Mouse (Mus musculus): ENCODE measurements around the gene Chst13.

Gene Chst13

DNA sequence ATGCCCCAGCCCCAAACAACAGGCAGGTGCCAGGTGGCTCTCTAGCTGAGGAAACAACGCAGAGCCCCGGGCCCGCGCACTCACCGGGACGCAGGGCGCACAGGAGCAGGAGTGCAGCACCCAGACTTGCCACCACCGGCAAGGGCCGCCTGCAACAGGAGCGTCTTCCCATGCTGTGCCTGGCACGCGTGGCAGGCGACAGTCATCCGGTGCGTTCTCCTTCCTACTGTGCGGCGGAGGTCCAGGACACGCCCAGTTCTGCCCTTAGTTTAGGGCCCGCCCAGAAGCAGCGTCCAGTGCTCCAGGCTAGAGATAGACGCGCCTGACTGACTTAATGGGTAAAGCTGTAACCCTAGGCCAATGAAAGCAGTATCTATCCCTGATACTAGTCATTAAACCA lies at the start of gene Chst13:
TSS of gene Chst13 (minus strand) at position 195 of the 400 bp plus-strand sequence.
- DNase-seq, result no peak

- no peak for DNase-seq
These were observed 49.7 kb upstream of the Chst13 start for GRCm38 (mm10) chr6:90374647-90375046.

GRCm38 (mm10) chr6:90369725-90370553 lies 45.0 kb upstream of the Chst13 start:
- peak; percentile 56 for DNase-seq

DNA sequence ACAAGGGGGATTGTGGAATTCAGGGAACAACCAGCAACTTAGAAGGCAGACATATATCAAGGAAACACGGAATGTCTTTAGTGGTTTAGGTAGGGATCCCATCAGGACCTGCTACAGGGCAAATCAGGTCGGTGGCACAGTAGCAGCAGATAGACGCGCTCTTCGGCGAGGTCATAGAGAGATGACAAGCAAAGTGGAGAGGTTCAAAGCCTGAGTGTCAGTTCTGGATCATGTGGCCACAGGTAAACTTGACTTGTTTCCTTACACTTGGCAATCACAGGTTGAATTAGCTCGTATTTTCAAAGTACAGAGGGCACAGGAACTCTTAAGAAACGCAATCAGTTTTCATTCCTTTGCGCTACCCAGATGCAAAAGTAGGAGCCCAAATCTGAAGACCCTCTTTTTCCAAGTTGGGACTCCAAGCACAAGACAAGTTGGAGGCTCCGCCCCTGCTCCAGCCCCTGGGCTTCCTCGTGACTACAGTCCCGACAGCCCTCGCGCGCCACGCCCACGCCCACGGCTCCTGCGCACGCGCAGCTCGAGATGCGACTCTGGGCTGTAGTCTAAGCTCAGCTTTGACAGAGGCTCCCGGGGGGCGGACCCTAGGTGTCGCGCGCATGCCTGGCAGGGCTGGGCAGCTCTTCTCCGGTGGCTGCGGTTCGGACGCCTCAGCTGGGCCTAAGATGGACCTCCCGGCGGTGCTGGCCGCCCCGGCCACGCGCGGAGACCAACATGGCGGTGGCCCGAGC lies 44.2 kb upstream of the Chst13 start, which contains the start of gene Zxdc:
TSS of gene Zxdc (plus strand) at position 517 of the 749 bp plus-strand sequence.
- peak; percentile 99 for DNase-seq

- no peak for DNase-seq
These were observed 38.3 kb upstream of the Chst13 start for GRCm38 (mm10) chr6:90363301-90363700.

DNA sequence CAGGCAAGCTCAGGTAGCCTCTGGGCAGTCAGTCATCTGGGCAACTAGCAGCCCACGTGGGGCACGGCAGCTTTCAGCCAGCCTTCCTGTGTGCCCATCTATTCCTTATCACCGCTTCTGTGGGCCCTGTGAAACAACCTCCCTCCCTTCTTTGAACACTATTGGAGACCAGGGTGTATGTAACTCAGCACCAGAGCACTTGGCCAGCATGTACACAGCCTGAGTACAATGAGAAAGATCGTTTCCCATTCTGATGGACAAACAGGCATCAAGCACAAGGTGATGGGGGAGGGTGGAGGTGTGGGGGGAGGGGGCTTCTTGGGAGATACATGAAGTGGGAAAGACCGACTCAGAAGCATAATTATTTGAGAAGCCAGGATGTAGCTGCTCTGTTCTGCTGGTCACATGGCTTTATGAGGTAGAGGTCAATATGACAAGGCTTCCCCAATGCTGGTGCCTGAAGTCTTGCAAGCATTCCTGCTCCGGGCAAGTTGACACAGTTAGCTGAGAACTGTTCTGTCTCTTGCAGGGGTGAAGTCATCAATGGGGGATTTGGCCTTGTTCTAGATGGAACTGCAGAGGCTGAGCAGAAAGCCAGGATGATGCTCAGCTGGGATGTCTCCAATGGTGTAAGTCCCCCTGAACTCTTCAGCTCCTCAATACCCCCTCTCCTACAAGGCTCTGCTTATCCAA lies 36.1 kb upstream of the Chst13 start:
- DNase-seq, result no peak

DNA sequence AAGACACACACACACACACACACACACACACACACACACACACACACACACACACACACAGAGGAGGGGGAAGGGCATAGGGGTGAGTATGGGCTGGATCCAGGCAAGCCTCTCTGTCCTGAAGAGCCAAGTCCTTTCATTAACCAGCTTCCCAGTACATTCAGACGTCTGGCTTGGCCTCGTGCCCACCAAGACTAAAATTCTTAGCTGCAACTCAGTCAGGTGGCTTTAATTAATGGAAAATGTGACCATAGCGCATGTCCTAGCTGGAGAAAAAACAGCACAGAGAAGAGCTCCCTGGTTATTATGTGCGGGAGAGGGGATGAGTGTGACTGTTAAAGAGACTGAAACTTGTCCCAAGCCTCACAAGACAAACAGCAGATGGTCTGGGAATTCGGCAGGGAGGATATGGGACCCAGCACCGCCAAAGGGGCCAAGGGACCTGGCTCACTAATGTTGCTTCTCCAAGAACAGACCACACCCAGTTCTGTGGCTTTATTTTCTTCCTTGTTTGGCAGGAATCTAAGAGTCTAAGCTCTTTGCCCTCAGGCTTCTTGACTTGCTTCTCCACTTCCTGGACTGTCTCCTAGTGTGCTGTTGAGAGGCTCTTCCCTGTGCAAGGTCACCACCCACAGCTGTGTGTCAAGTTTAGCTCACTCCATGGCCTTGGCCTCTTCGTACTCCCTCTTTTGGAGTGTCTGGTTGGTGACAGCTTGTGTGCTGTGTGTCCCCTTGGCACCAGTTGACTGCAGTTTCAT lies 35.2 kb upstream of the Chst13 start:
- DNase-seq, result no peak

DNA sequence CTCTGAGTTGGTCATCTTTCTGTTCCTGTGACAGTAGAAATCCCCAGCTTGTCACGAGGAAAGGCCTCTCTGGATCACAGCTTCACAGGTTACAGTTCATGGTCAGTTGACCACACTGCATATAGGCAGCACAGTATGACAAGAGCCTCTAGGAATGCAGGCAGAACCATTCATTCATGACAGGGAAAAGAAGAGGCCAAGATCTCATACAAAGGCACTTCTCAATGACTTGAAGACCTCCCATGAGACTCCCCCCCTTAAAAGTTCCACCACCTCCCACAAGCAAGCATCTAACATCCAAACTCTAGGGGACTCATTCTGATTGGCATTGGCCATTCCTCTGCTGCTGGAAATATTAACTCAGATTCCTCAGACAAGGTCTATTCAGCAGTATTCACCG lies 34.5 kb upstream of the Chst13 start:
- no peak for DNase-seq

GRCm38 (mm10) chr6:90358142-90358541 lies 33.2 kb upstream of the Chst13 start:
- no peak for DNase-seq

- no peak for DNase-seq
These were observed 25.0 kb upstream of the Chst13 start for GRCm38 (mm10) chr6:90350011-90350410.

DNA sequence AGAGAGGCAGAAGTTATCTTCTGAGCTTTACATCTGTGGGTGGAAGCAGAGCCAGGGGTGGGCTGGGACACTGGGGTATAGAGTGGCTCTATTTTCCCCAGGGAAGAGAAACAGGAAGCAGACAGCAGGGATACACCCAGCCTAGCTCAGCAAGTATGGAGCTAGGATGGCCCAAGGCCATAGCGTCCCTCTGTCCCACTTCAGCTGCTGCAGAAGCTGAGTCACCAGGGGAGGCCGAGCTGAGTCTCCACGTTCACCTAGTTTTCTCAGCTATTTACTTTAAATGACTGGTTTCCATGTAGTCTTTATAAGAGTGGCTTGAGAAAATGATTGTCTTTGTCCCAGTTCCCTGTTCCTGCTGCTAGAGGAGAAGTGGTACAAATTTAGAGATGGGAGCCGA lies 23.5 kb upstream of the Chst13 start:
- no peak for DNase-seq

- no peak for DNase-seq
These were observed 22.2 kb upstream of the Chst13 start for GRCm38 (mm10) chr6:90347183-90347582.

DNA sequence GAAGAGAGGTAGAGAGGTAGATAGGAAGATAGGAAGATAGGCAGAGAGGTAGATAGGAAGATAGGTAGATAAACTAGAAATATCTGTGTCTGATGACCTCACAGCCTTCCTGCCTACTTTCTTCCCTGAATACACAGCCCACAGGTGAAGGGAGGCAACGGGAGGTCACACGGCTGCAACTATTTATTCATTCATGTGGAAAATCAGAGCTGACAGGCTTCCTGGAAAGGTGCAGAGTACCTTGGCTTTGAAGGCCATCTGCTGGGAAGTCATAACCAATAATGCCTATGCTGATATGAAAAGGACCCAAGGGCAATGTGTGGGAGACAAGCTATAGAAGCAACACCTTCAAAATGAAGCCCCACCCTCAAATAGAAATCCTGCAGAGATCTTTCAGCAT lies 17.4 kb upstream of the Chst13 start:
- DNase-seq, result peak; percentile 63

GRCm38 (mm10) chr6:90334244-90334643 lies 9.3 kb upstream of the Chst13 start:
- DNase-seq, result no peak

DNA sequence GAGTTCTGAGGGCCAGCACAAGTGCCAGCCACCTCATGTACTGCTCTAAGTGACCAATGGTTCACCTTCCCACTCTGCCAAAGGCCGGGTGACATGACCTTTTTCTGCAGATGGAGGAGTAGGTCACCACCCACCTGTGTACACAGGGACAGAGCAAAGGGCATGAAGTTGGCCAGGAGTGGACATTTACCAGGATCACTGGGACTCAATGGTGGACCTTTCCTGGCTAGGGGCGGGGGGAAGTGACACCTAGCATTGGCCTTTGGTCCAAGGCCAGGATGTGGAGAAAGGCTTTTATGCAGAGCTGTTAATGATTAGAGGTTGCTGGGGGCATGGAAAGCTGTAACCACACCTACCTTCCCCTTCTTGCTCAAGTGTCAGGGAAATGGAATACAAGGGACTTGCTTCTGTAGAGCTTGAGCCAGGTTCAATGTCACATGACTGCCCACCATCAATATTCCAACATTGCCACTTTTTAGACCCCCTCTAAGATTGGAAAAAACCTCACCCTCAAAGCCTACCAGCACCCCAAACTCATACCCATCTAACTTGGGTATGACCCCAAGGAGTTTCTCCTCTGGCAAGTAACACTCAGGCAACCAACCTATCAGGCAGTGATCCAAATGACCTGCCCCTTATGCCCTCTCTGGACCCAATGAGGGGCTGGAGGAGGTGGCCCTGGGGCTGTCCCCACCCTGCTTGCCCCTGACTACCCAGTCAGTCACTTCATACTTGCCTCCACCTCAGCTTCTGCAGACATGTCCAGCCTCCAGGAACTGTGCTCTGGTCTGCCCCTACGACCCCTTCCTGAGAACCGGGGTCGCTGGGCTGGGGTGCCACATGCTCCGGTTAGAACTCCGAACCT lies 7.8 kb upstream of the Chst13 start, which contains the start of gene Uroc1:
TSS of gene Uroc1 (plus strand) at position 724 of the 865 bp plus-strand sequence.
- no peak for DNase-seq

GRCm38 (mm10) chr6:90329953-90330352 lies 5.0 kb upstream of the Chst13 start:
- DNase-seq, result peak; percentile 82

DNA sequence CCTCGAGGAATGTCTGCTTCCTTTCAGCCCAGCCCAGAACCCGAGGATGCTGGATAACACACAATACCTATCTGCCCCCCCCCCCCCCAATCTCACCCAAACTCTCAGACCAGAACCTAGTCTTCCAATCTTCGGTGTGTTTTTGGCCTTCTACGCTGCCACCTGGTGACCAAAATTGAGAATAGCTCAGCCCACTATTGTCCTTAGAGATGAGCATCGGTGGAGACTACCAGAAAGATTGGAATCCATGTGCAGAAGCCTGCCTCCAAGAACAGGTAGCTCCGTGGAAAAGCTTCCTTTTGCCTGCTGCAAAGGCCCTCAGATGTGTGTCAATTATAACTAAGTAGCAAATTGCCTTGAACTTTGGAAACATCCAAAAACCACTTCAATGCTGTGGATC lies 2.7 kb upstream of the Chst13 start:
- no peak for DNase-seq

DNA sequence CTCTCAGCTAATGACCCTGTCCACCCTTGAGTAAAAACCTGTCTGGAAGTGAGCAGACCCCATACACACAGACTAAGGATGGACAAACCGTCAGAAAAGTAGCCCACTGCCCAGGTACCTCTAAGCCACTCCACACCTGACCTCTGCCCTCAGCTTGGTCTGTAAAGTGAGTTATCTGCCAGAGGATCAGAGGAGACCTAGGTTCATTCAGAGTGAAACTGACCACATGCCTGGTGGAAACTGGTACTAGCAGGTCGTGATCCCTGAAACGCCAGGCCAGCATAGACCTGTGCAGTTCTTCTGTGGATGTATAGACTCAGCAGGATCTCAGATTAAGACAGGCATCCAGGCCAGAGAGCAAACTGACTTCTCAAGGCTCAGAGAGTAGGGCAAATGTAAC lies 522 bp downstream of the Chst13 start:
- no peak for DNase-seq

DNA sequence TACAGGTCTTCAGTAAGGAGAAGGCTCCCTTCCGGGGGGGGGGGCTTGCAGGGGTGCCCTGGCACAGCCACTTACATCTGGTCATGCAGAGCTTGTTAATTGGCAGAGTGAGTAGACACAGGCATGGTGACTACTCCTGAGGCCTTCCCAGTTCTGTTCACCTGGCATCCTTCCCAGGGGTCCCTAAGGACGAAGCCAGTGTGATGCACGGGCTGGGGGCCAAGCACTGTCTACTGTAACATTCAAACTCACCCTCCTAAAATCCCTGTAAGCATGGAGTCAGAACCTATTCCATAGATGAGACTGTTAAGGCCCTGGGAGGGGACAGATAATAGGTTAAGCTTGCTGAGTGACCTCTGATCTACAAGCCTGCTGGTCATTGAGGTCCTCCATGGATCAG lies 959 bp downstream of the Chst13 start:
- no peak for DNase-seq

GRCm38 (mm10) chr6:90321811-90322210 lies 3.2 kb downstream of the Chst13 start:
- DNase-seq, result no peak

- DNase-seq, result no peak
These were observed 4.6 kb downstream of the Chst13 start for GRCm38 (mm10) chr6:90320429-90320828.

Measured in cerebellum, adult 11-12 months (tissue).